Mouse (Mus musculus): ENCODE results near the gene Hps4.
"Not testable (repeated sequence)": the region's sequence is repeated elsewhere in the genome, so short reads cannot be mapped to it uniquely, and the experiment has no call there.

GRCm38 (mm10) chr5:112319343-112319742 lies 23.5 kb upstream of the Hps4 start:
- not testable (repeated sequence) for TF ChIP-seq CTCF (IDR thresholded peaks at IDR 0.05; ENCODE audit: low read depth, low read length); POLR2A (IDR thresholded peaks at IDR 0.05; ENCODE audit: extremely low read depth, insufficient read depth, low read length)
